In genomic region chr7:79504723-79505122, GRCm38 (mm10) we compare ENCODE assay signal across 8 mouse cellular contexts. TPM values are rescaled to one million over a fixed set of nuclear protein-coding genes. Genes with fewer than 3 reads are reported as not detected.
DNase-seq lines count a peak whose midpoint lies in the region; ATAC-seq and TF ChIP-seq lines count a peak whose summit lies in the region.

No protein-coding gene starts in this region.

- no peak overlapping the region for H3K27ac ChIP-seq in gastrocnemius, adult 2 months
- H3K27ac ChIP-seq in liver, embryonic 14.5 days = no peak overlapping the region

- intact Hi-C loops in gastrocnemius, adult 2 months (cut with DNase I) = no loop called here
- intact Hi-C loops in gastrocnemius, postnatal 14 days (cut with DNase I; ENCODE audit: low total_unique reads) = loop anchor here (5.0 kb wide), 1 partner anchor 33 kb away; no protein-coding TSS in a partner anchor

- H3K4me1 ChIP-seq in liver, embryonic 14.5 days (replicated peaks; ENCODE audit: control insufficient read depth in 2 of 2, insufficient read depth in 2 of 2, low read length in 1 of 2) = no peaks in the 10 kb centered on the region

- TF ChIP-seq EP300 in liver, embryonic 14.5 days (IDR thresholded peaks at IDR 0.05; ENCODE audit: low read depth) = no peak

- H3K36me3 ChIP-seq in liver, embryonic 14.5 days (replicated peaks; ENCODE audit: control insufficient read depth, insufficient read depth, low read depth) = no peaks in the 10 kb centered on the region

- no peaks in the 10 kb centered on the region for H3K9me3 ChIP-seq in liver, embryonic 14.5 days (ENCODE audit: control insufficient read depth, low read length)

- peak overlapping the region; percentile 26; the same call in 1 of the 2 replicates for H3K4me2 ChIP-seq in liver, embryonic 14.5 days (ENCODE audit: low read depth)

- no peak for ATAC-seq in liver, embryonic 14.5 days (ENCODE audit: insufficient read depth)
- no peak for ATAC-seq in activated CD4-positive, CD25-positive, alpha-beta regulatory T cell, adult 4 months

- no peak for DNase-seq in gastrocnemius, adult 2 months
- DNase-seq in gastrocnemius, postnatal 14 days = no peak
- peak; percentile 99 for DNase-seq in cerebellum, postnatal 10 days
- DNase-seq in frontal cortex, postnatal 10 days (ENCODE audit: low spot score in 2 of 2) = peak; percentile 87 to 93
- peak; percentile 91 for DNase-seq in layer of hippocampus, adult 11-12 months (ENCODE audit: low spot score)
- DNase-seq in liver, embryonic 14.5 days (ENCODE audit: low read depth in 3 of 3, low spot score in 3 of 3) = no peak
- peak; percentile 85 for DNase-seq in retina, postnatal 7 days (ENCODE audit: low read depth, low spot score)

- TF ChIP-seq CTCF in gastrocnemius, adult 2 months (IDR thresholded peaks at IDR 0.05) = no peak
- TF ChIP-seq CTCF in liver, embryonic 14.5 days (IDR thresholded peaks at IDR 0.05; ENCODE audit: low read depth) = no peak

- no peak overlapping the region for H3K9ac ChIP-seq in liver, embryonic 14.5 days (replicated peaks)

- peak overlapping the region; percentile 53 for H3K4me3 ChIP-seq in gastrocnemius, adult 2 months
- H3K4me3 ChIP-seq in liver, embryonic 14.5 days (ENCODE audit: insufficient read depth in 1 of 2, low read depth in 2 of 2, low read length in 2 of 2) = peak overlapping the region in 1 of 2 experiments; percentile 8; a peak in 1 of 4 replicates

- WGBS in liver, embryonic 14.5 days (ENCODE audit: insufficient replicate concordance) = under 1% methylated on average over 40 of the region's 42 CpGs

- peaks cover 100% of the 10 kb centered on the region for H3K27me3 ChIP-seq in liver, embryonic 14.5 days (ENCODE audit: control insufficient read depth, insufficient read depth, low read length)

RNA-seq across cellular contexts. Expression of gene Polg, which starts 38.6 kb away (rescaled TPM):
- total RNA-seq in gastrocnemius, adult 2 months (2021) = 10 to 100 TPM; 35.2 to 38.4 TPM
- 10 to 100 TPM; 28.8 to 33.0 TPM for total RNA-seq in gastrocnemius, postnatal 14 days (2021)
- 14.4 and 15.4 TPM in 2 replicates for polyA plus RNA-seq in liver, embryonic 14.5 days (2012; rRNA removed)
- polyA plus RNA-seq in liver, embryonic 14.5 days (2014; fragmentation: Nextera tagmentation; extraction: Ambion mirVana) = 14.0 and 16.2 TPM in 2 replicates
- polyA plus RNA-seq in activated CD4-positive, CD25-positive, alpha-beta regulatory T cell, adult 4 months (2017; shearing (Covaris generic)) = 10 to 100 TPM; 22.5 to 23.1 TPM

Comparison
In these comparisons a context has a peak if more than half of its experiments do, and no peak if none do; other contexts are left out.
1. DNase-seq: peak in cerebellum, postnatal 10 days (2 of 2), frontal cortex, postnatal 10 days (2 of 2), layer of hippocampus, adult 11-12 months (single experiment) and retina, postnatal 7 days (single experiment); none in gastrocnemius, adult 2 months (single experiment), gastrocnemius, postnatal 14 days (single experiment) and liver, embryonic 14.5 days (0 of 3).